Mouse (Mus musculus) neutrophil, adult 5-6 weeks (primary cell): ENCODE measurements around the gene Snrnp25. TPM values are rescaled to one million over a fixed set of nuclear protein-coding genes. Genes with fewer than 3 reads are reported as not detected.
"Not testable (repeated sequence)": the region's sequence is repeated elsewhere in the genome, so short reads cannot be mapped to it uniquely, and the experiment has no call there.

Experiments used
- ATAC-seq: fragments of 151-379, 151-347 bp; 2 replicates; pipeline ENCODE4 v1.8.0; 2017; ENCODE audit warnings: mild to moderate bottlenecking, moderate TSS enrichment; ENCODE audit not compliant: insufficient number of reproducible peaks, poor library complexity, low FRiP score, severe bottlenecking; ENCODE audit errors: extremely low read depth
- total RNA-seq: library from RNA; stranded (forward); fragments of 200-1000 nt; gene quantifications from 2 replicates; pipeline ENCODE4 v1.2.3, GENCODE M21; 2017

The Snrnp25 gene
- total RNA-seq, 1 experiment from 2014 or later = 13.7 TPM

DNA sequence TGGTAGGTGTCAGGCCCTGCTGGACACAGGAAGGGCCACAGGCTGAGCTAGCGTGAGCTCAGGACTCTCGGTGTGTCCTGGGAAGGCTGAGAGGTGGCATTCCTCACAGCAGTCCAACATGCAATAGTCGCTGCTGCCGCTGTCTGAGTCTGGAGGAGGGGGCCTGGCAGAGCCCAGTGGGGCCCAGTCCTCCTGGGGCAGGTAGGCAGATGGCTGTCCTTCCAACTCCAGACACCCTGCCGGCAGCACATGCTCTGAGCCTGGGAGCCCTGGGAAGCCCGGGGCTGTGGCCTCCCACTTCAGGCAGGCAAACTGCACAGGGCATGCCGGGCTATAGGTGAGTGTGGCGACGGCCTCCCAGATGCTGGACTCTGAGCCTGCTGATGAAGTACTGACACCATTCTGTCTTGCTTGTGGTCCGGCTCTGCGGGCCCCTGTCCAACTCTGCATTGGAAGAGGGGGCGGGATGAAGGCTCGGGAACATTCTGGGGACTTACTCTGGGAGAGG lies 14.6 kb upstream of the Snrnp25 start:
- ATAC-seq = no peak

DNA sequence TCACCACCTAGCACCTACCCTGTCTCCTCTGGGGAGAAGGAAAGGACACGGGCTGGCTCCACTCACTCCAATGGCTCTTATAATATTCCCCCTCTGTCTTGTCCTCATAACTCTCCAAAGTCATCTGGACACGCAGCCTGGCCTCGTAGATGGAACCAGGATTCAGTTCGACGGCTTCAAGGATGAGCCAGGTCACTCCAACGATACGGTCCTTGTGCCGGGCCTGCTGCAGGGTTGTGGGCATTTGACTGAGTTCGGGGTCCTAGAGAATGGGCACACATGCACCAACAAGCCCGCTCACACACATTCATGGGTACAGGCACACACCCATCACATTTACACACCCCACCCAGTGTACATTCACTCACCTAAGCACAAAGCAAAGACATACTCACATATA lies 12.1 kb upstream of the Snrnp25 start:
- no peak for ATAC-seq

DNA sequence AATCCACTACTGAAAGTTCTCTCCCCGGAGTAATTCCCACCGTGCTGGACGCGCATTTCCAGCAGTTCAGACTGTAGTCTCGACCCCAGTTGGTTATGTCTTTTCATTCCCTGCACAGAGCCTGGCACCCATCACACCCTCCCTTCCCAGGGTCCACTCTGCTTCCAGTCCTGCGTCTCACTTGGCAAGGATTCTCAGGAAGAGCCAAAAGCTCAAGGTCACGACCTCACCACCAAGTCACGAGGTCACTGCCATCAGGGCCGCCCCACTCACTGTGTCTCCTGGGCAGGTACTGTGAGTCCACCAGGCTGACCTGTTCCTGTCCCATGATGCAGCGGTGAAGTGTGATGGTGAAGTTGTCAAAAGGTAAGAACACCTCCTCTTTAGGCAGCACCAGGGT lies 11.1 kb upstream of the Snrnp25 start:
- ATAC-seq = no peak

DNA sequence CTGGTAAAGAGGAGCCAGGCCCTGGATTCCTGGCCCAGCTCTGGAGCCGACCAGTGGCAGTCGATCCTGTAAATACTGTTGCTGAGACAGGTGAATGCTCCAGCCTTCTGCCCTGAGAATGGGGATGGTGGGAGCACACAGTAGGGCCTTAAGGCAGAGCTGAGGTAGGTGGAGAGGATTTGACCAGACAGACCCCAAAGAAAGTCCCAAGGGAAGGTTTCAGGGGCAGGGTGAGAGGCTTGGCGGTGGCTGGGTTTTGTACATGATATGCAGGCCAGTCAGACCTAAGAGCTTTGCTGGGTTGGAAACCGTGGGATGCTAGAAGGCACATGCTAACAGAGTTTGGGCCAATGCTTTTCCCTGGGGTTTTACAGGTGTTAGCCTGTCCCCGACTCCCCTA lies 10.6 kb upstream of the Snrnp25 start:
- no peak for ATAC-seq

DNA sequence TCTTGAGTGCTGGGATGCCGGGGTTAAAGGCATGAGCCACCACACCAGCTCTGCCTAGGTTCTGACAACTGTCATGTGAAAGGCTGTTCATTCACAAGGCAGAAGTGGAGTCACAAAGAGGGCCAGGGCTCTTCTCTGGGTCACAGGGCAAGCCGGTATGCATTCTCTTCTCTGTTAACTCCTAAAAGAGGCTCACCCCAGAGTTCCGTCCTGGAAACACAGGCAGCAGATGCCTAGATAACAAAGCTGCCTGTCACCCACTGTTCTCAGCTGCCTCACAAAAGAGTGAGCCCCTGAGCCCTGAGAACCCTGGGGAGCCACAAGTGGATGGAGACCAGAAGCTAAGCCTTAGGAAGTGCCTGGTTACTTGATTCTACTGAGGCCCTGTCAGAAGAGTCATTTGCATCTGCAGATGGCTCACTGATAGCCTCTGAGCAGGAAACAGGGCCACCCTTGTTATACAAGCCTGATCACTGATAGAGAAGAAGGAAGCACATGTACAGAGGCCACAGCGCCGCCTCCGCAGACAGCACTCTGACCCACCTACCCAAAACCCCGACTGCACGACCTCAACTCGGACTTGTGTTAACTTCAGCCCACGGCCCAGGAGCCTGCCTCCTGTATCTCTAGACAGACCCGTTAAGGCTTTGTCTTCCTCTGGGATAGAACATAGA lies 9.2 kb upstream of the Snrnp25 start:
- no peak for ATAC-seq

DNA sequence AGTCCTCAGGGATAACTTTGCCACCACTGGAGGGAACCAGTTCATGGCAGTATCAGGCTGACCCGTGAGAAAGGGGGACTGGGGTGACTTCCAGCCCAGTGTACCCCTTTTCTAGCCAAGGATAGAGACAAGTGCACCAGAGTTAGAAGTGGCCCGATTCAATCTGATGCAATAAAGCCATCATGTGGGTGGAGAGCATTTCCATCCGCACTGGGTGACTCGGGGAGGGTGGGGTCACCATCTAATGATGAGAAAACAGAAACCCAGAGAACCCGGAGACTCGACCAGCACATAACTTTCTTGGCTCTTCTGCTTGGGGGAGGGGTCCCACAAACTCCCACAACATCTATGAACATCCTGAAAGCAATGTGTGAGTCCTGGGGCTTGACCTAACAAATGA lies 8.5 kb upstream of the Snrnp25 start:
- no peak for ATAC-seq

DNA sequence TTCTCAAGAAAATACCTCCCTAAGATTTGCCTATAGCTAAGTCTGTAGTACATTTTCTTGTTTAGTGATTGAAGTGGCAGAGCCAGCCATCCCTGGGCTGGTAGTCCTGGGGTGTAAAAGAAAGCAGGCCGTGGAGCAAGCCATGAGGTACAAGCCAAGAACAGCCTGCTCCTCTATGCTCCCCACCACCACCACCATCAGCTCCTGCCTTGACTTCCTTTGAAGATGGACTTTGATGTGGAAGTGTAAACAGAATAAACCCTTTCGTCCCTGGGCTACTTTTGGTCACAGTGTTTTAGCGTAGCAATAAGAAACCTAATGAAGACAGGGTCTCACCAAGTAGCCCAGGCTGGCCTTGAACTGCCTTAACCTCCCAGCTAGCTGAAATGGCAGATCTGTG lies 7.4 kb upstream of the Snrnp25 start:
- no peak for ATAC-seq

DNA sequence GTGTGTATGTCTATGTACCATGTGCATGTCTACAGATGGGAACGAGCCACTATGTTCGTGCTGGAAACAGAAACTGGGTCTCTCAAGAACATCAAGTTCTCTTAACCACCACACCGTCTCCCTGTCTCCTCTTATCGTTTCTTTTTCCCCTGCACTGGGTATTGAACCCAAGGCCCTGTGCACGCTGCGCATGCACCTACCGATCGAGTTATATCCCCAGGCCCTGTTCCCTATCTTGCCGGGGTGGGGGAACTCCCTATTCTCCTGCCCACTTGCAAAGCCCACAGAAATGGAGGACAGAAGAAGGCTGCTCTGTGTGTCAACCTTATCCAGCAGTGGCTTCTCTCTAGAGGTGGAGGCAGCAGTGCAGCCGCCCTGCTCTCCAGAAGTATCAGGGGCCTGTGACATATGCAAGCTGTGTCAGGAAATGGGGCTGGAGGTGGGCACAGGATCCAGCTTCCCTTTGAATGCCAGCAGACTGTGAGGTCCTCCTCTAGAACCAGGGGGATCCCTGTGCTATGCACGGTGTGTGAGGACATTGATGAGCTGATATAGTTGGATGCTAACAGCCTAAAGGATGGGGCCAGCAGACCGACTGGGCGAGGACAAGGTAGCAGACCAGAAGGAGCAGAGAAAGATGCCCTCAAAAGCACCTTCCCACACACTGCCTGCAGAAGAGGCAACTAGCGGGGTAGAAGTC lies 6.8 kb upstream of the Snrnp25 start:
- no peak for ATAC-seq

DNA sequence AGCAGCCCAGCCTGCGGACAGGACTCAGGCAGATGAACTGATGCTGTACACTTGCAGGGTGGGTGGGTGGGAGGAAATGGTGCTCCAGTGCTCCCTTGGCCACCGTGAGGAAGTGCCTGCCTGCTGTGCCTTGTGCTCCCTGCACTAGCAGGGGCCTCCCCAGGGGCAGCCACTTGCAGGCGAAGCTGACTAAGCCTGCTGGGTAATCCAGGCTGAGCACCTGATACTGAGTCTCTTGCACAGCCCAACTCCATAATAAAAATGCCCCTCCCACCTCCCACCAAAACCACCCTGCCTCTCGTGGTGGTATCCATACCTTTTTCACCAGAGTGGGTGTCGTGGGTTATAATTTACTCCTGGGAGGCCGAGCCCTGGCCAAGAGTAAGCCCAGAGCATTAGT lies 6.0 kb upstream of the Snrnp25 start:
- no peak for ATAC-seq

DNA sequence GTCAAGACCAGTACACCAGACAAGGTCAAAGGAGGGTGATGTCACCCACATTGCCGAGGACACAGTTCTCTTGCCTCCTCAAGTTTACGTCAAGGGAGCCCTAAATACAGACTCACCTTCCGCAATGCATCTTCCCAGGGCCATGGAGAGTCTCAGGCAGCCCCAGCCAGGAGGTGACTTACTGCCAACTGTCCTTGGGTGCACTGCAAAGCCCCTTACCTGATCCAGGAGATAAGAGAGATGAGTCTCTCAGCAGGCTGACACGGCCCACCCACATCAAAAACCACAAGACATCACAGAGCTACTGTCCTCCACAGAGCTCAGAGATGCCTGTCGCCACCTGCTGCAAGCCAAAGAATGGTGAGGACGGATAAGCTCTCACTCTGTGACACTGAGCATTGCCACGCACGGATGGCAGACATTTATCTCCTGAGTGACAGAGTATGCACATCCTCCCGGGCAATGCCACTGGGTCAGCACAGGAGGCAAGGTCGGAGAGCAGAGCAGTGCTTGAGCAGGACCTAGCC lies 5.1 kb upstream of the Snrnp25 start, which contains the start of gene Il9r:
Il9r (minus strand) TSS at position 205 of the 527 bp plus-strand sequence.
- no peak for ATAC-seq

DNA sequence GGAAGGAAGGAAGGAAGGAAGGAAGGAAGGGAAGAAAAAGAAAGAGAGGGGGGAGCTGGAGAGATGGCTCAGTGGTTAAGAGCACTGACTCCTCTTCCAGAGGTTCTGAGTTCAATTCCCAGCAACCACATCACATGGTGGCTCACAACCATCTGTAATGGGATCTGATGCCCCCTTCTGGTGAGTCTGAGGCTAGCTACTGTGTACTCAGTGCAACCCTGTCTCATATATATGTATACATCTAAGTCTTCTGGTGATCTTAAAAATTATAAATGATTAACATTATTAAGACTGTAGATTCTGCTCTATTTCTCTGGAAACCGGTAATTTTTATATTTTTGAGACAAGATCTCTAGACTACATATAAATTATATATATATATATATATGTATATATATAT lies 4.2 kb upstream of the Snrnp25 start:
- ATAC-seq = not testable (repeated sequence)

DNA sequence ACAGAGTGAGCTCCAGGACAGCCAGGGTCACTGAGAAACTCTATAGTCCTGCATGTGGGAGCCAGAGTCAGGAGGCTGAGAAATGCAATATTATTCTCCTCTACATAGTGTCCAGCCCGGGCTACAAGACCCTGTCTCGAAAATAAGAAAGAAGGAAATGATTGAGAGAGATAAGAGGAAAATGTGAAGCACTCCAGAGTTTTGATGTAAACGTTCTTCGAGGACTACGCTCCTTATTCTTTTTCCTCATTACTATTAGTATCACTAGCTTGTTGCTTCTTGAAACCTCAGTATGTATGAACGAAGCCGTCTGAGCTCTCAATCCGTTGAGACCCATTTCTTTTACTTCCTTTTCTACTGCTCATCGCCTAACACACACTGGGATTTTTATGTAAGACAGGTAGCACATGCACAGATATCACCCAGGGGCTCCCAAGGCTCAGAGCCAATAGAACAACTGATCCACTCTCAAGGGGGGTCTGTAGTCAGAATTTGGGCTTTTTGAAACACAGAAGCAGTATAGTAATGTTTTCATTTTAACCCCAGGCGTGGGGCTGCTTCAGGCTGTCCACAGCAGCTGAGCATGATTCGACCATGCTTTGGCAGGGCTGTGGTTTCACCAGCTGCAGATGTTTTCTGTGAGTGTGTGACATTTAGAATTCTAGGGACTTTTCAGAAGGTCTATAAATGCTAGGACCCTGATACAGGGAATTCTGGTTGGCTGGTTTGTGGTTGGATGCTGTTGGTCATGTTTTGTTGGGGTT lies 3.1 kb upstream of the Snrnp25 start:
- ATAC-seq = no peak

DNA sequence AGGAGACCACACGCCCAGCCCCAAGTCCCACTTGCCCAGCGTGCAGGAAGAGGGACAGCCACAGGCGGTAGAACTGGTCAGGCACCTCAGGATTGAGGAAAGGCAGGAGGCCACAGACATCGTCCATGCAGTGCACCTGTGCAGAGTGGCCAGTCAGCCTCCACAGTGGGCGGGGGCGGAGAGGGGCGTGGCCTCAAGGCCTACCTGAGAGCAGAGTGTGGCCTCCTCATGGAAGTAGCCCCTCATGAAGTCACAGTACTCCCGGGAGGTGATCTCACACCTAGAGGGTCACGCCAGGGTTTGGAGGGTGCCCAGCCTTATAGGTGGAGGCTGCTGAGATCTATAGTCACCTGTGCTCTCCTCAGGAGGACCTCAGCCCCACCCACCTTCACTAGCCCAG lies 5.4 kb downstream of the Snrnp25 start:
- ATAC-seq = no peak

DNA sequence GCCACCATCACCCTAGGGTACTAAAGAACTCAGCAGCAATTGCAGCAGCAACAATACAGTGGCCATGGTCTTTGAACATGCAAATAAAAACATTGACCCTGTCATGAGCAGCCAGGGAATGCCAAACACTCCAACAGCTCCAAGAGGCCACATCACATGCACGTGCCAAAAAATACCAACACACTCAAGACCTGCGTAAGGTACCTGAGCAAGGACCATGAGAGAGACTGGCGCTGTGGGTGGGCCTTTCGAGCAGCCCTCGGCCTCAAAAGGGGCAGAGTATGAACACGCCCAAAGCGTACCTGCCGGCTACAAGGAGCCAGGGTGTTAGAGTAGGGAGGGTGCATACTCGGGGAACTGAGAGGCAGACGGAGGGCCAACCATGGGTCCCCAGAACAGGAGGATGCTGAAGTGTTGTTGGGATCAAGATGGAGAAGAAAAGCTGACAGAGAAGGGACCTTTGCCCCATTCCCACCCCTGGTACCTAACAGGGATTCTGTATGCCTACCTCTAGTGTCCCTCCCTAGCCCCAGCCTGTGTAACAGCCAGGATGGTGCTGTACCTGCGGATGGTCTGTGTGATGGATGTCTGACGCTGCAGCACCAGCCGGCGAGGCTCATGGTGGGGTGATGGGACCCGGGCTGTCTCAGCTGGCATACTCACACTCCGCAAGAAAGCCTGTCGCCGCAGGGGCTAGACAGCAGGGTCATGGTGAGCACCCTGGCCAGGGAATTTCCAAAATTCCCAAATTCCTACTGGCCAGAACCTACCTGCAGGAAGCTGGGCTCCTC lies 10.4 kb downstream of the Snrnp25 start:
- ATAC-seq = no peak

DNA sequence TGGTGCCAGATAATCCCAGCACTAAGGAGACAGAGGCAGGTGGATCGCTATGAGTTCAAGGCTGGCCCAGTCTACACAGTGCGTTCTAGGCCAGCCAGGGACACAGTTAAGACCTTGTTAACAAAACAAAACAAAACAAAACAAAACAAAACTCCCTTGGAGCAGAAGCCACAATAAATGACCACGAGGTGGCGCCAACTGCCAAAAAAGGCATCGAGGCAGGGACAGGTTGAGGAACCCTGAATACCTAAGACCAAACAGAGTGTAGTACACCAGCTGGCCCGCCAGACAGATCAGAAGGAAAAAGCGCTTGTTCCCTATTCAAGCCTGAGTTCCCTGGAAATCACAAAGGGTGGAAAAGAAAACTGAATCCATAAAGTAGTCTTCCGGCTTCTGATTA lies 11.6 kb downstream of the Snrnp25 start:
- peak; percentile 68 for ATAC-seq

DNA sequence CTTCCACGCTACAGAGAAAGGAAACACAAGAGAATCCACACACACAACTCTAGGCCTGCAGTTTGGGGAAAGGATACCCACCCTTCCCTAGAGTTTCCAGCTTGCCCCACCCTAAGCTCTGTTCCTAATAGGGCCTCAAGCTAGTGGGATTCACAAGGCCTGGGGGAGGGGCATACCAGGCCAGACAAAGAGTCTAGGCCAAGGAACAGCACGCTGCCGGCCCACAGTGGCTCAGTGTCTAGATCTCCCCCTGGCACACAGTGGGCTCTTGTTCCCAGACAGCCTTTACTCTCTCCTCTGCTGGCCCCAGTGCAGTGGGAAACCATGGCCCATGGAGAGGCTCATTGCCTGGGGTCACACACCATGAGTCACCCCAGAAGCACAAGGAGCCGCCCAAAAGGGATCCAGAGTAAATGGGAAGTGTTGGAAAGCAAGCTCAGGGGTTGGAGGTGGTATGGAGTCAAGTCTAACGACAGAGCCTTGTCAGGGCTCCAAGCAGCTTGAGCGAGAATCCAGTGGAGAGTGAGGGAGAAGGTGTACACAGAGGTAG lies 13.4 kb downstream of the Snrnp25 start:
- ATAC-seq = no peak

DNA sequence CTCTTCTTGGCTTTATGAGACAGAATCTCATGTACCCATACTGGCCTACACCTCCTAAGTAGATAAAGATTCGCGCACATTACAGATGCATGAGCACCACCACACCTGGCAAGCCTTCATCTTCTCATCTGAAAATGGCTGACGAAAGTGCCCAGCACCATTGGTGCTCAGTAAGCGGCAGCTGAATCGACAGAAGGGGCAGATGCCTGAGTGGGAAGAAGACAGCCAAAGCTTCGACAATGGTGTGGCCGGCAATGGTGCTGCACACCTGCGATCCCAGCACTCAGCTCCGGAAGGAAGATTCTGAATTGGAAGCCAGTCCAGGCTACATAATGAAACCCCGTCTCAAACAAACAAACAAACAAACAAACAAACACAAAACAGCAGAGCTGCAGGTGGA lies 14.1 kb downstream of the Snrnp25 start:
- no peak for ATAC-seq

DNA sequence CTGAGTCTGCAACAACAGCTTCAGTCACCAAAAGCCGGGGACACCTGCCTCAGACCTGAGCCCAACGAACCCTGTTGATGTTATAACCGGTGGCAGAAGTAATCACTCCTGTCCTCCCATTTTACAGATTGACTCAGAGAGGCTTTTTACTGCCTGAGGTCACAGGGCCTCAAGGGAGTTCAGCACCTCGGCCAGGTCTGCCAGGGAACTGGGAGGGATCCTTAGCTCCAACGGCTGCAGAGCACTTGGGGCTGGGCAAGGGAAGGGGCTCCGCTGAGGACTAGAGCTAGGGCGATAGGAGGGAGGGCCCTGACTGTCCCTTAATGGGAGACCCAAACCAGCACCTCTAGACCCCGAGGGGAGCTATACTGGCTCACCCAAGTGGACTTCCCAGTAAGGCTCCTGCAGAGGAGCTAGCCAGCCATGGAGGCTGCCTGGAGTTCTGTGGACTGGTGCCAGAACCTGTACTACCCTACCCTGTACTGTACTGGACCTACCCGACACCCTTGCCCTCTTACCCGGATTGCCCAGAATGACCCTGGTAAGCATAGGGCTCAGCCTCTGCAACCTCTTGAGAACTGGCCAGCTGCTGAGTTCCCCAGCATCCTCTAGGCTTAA lies 15.5 kb downstream of the Snrnp25 start:
- ATAC-seq = no peak
